Mouse (Mus musculus): ENCODE data around the gene March8. TPM values are rescaled to one million over a fixed set of nuclear protein-coding genes. Genes with fewer than 3 reads are reported as not detected.

Gene March8
- polyA plus RNA-seq, 1 experiment, result 21.2 TPM

GRCm38 (mm10) chr6:116386506-116386905 lies 48.7 kb downstream of the March8 start:
- Histone ChIP-seq H3K79me2 (ENCODE audit: control insufficient read depth, insufficient read depth) (peaks cover 9% of the 10 kb centered on the region), H3K79me3 (ENCODE audit: low read depth) (no peaks in the 10 kb centered on the region), H3K36me3 (ENCODE audit: control insufficient read depth, insufficient read depth) (no peaks in the 10 kb centered on the region), H3K4me3 (ENCODE audit: insufficient read depth, poor library complexity, severe bottlenecking) (no peak overlapping the region), H3ac (ENCODE audit: control insufficient read depth, insufficient read length, low read depth) (no peak overlapping the region), H3K27me3 (ENCODE audit: control insufficient read depth, insufficient read depth, insufficient read length) (no peaks in the 10 kb centered on the region)
- TF ChIP-seq FOSL1 (IDR thresholded peaks at IDR 0.05; ENCODE audit: insufficient read depth, low read length, poor library complexity, severe bottlenecking) (no peak), MAX (IDR thresholded peaks at IDR 0.05) (no peak), CTCF (IDR thresholded peaks at IDR 0.05; ENCODE audit: control insufficient read depth, insufficient read depth, insufficient read length) (no peak), USF1 (IDR thresholded peaks at IDR 0.05; ENCODE audit: low read depth) (no peak), MYOG (IDR thresholded peaks at IDR 0.05; ENCODE audit: control insufficient read depth, extremely low read depth, insufficient read length) (no peak), MYOD1 (IDR thresholded peaks at IDR 0.05; ENCODE audit: control insufficient read depth, insufficient read length, low read depth) (no peak), CEBPB (IDR thresholded peaks at IDR 0.05; ENCODE audit: low read depth) (no peak)

GRCm38 (mm10) chr6:116388068-116388467 lies 50.2 kb downstream of the March8 start:
- H3K27me3 ChIP-seq (ENCODE audit: control insufficient read depth, insufficient read depth, insufficient read length), result no peaks in the 10 kb centered on the region
- H3ac ChIP-seq (ENCODE audit: control insufficient read depth, insufficient read length, low read depth), result no peak overlapping the region
- H3K36me3 ChIP-seq (ENCODE audit: control insufficient read depth, insufficient read depth), result no peaks in the 10 kb centered on the region
- no peaks in the 10 kb centered on the region for H3K79me2 ChIP-seq (ENCODE audit: control insufficient read depth, insufficient read depth)
- no peaks in the 10 kb centered on the region for H3K79me3 ChIP-seq (ENCODE audit: low read depth)
- no peak overlapping the region for H3K4me3 ChIP-seq (ENCODE audit: insufficient read depth, poor library complexity, severe bottlenecking)
- TF ChIP-seq FOSL1 (IDR thresholded peaks at IDR 0.05; ENCODE audit: insufficient read depth, low read length, poor library complexity, severe bottlenecking) (no peak), MYOG (IDR thresholded peaks at IDR 0.05; ENCODE audit: control insufficient read depth, extremely low read depth, insufficient read length) (no peak), MAX (IDR thresholded peaks at IDR 0.05) (no peak), CEBPB (IDR thresholded peaks at IDR 0.05; ENCODE audit: low read depth) (no peak), CTCF (IDR thresholded peaks at IDR 0.05; ENCODE audit: control insufficient read depth, insufficient read depth, insufficient read length) (no peak), USF1 (IDR thresholded peaks at IDR 0.05; ENCODE audit: low read depth) (no peak), MYOD1 (IDR thresholded peaks at IDR 0.05; ENCODE audit: control insufficient read depth, insufficient read length, low read depth) (no peak)

- TF ChIP-seq MYOG (IDR thresholded peaks at IDR 0.05; ENCODE audit: control insufficient read depth, extremely low read depth, insufficient read length) (no peak), CTCF (IDR thresholded peaks at IDR 0.05; ENCODE audit: control insufficient read depth, insufficient read depth, insufficient read length) (no peak), MYOD1 (IDR thresholded peaks at IDR 0.05; ENCODE audit: control insufficient read depth, insufficient read length, low read depth) (no peak), MAX (IDR thresholded peaks at IDR 0.05) (no peak), USF1 (IDR thresholded peaks at IDR 0.05; ENCODE audit: low read depth) (no peak), CEBPB (IDR thresholded peaks at IDR 0.05; ENCODE audit: low read depth) (no peak), FOSL1 (IDR thresholded peaks at IDR 0.05; ENCODE audit: insufficient read depth, low read length, poor library complexity, severe bottlenecking) (no peak)
- Histone ChIP-seq H3K79me2 (ENCODE audit: control insufficient read depth, insufficient read depth) (no peaks in the 10 kb centered on the region), H3K79me3 (ENCODE audit: low read depth) (no peaks in the 10 kb centered on the region), H3K27me3 (ENCODE audit: control insufficient read depth, insufficient read depth, insufficient read length) (no peaks in the 10 kb centered on the region), H3K4me3 (ENCODE audit: insufficient read depth, poor library complexity, severe bottlenecking) (no peak overlapping the region), H3ac (ENCODE audit: control insufficient read depth, insufficient read length, low read depth) (no peak overlapping the region), H3K36me3 (ENCODE audit: control insufficient read depth, insufficient read depth) (no peaks in the 10 kb centered on the region)
Measured at GRCm38 (mm10) chr6:116389481-116389880, 51.7 kb downstream of the March8 start.

GRCm38 (mm10) chr6:116394916-116395648 lies 57.3 kb downstream of the March8 start:
- Histone ChIP-seq H3K36me3 (ENCODE audit: control insufficient read depth, insufficient read depth) (no peaks in the 10 kb centered on the region), H3K79me3 (ENCODE audit: low read depth) (no peaks in the 10 kb centered on the region), H3K79me2 (ENCODE audit: control insufficient read depth, insufficient read depth) (no peaks in the 10 kb centered on the region), H3K4me3 (ENCODE audit: insufficient read depth, poor library complexity, severe bottlenecking) (no peak overlapping the region), H3K27me3 (ENCODE audit: control insufficient read depth, insufficient read depth, insufficient read length) (no peaks in the 10 kb centered on the region), H3ac (ENCODE audit: control insufficient read depth, insufficient read length, low read depth) (no peak overlapping the region)
- no peak for TF ChIP-seq USF1 (IDR thresholded peaks at IDR 0.05; ENCODE audit: low read depth)
- no peak for TF ChIP-seq CEBPB (IDR thresholded peaks at IDR 0.05; ENCODE audit: low read depth)
- no peak for TF ChIP-seq FOSL1 (IDR thresholded peaks at IDR 0.05; ENCODE audit: insufficient read depth, low read length, poor library complexity, severe bottlenecking)
- no peak for TF ChIP-seq MYOD1 (IDR thresholded peaks at IDR 0.05; ENCODE audit: control insufficient read depth, insufficient read length, low read depth)
- TF ChIP-seq MYOG (IDR thresholded peaks at IDR 0.05; ENCODE audit: control insufficient read depth, extremely low read depth, insufficient read length), result no peak
- TF ChIP-seq CTCF (IDR thresholded peaks at IDR 0.05; ENCODE audit: control insufficient read depth, insufficient read depth, insufficient read length), result no peak
- no peak for TF ChIP-seq MAX (IDR thresholded peaks at IDR 0.05)

- Histone ChIP-seq H3K79me3 (ENCODE audit: low read depth) (no peaks in the 10 kb centered on the region), H3K27me3 (ENCODE audit: control insufficient read depth, insufficient read depth, insufficient read length) (no peaks in the 10 kb centered on the region)
- TF ChIP-seq MAX (IDR thresholded peaks at IDR 0.05) (no peak), CTCF (IDR thresholded peaks at IDR 0.05; ENCODE audit: control insufficient read depth, insufficient read depth, insufficient read length) (no peak), MYOD1 (IDR thresholded peaks at IDR 0.05; ENCODE audit: control insufficient read depth, insufficient read length, low read depth) (no peak), FOSL1 (IDR thresholded peaks at IDR 0.05; ENCODE audit: insufficient read depth, low read length, poor library complexity, severe bottlenecking) (no peak), MYOG (IDR thresholded peaks at IDR 0.05; ENCODE audit: control insufficient read depth, extremely low read depth, insufficient read length) (no peak), USF1 (IDR thresholded peaks at IDR 0.05; ENCODE audit: low read depth) (no peak), CEBPB (IDR thresholded peaks at IDR 0.05; ENCODE audit: low read depth) (no peak)
Measured at GRCm38 (mm10) chr6:116397621-116398020, 59.8 kb downstream of the March8 start.

More at GRCm38 (mm10) chr6:116397621-116398020, 59.8 kb downstream of the March8 start:
- Histone ChIP-seq H3K79me2 (ENCODE audit: control insufficient read depth, insufficient read depth) (no peaks in the 10 kb centered on the region), H3K36me3 (ENCODE audit: control insufficient read depth, insufficient read depth) (peaks cover 4% of the 10 kb centered on the region), H3K4me3 (ENCODE audit: insufficient read depth, poor library complexity, severe bottlenecking) (no peak overlapping the region), H3ac (ENCODE audit: control insufficient read depth, insufficient read length, low read depth) (no peak overlapping the region)

All from C2C12 (cell line).